Mouse (Mus musculus) embryonic fibroblast, embryonic 13.5 days (primary cell): ENCODE measurements at regions not wholly inside any gene's neighbourhood (a gene's known extent, or its start where the extent isn't known, plus 50 kb on each side); places are given as distances from the start of the nearest gene placed in this dataset.

Experiments
- H3K27ac ChIP-seq: 2 replicates; pipeline ENCODE4 v1.5.1; 2012; ENCODE audit warnings: low read length, control low read depth, inconsistent platforms; ENCODE audit not compliant: insufficient read depth
- H3K4me1 ChIP-seq: 2 replicates; pipeline ENCODE4 v1.6.1; 2011; ENCODE audit warnings: low read length; ENCODE audit not compliant: control insufficient read depth, insufficient read depth
- H3K4me3 ChIP-seq: 2 replicates; pipeline ENCODE4 v1.5.1; 2011; ENCODE audit warnings: mild to moderate bottlenecking, control low read depth, low read length; ENCODE audit not compliant: insufficient read depth
- CTCF ChIP-seq: IDR thresholded peaks from 2 replicates; pipeline ENCODE4 v1.5.1; 2011; ENCODE audit warnings: mild to moderate bottlenecking, control low read depth, low read length, moderate library complexity, borderline replicate concordance; ENCODE audit not compliant: insufficient read depth
- POLR2A ChIP-seq: IDR thresholded peaks from 2 replicates; pipeline ENCODE4 v1.6.1; 2011; ENCODE audit warnings: low read depth, mild to moderate bottlenecking, control low read depth, low read length, moderate library complexity

GRCm38 (mm10) chr13:5987491-5987890 is 126.2 kb downstream of the Klf6 start:
- Histone ChIP-seq H3K4me1 (no peaks in the 10 kb centered on the region), H3K4me3 (no peak overlapping the region), H3K27ac (no peak overlapping the region)
- TF ChIP-seq CTCF (no peak), POLR2A (no peak)

- no peaks in the 10 kb centered on the region for H3K4me1 ChIP-seq
- TF ChIP-seq POLR2A (no peak), CTCF (no peak)
- no peak overlapping the region for H3K4me3 ChIP-seq
- H3K27ac ChIP-seq = no peak overlapping the region
These were observed 127.1 kb downstream of the Klf6 start for GRCm38 (mm10) chr13:5988407-5988806.

DNA sequence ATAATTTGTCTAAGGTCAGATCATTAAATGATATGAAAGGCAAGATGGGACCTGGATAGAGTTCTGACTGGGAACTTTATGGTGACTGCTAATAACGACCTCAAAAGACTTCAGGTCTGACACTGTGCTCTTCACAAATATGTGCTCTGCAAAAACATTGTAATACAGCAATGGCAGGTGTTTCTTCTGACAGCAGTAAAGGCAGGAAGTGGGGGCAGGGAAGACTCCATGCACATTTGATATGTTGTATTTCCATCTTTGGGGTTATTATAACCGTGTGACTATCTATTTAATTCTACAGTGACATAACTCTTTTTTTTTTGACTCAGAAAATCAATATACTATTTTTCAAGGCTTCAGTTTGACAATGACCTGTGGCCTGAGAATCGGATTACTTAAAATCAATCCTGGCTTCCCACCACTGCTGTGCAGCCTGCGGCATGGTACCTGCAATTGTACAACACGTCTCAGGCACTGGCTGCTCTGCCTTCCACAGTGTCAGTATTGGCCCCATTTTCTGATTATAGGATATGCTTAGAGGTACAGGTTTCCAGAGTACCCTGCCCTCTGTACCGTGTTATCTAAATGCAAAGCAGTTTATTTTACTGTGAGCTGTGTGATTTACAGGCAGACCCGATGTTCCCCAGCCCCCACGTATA is 139.4 kb downstream of the Klf6 start:
- no peak for TF ChIP-seq POLR2A
- TF ChIP-seq CTCF = no peak
- no peak overlapping the region for H3K27ac ChIP-seq
- no peaks in the 10 kb centered on the region for H3K4me1 ChIP-seq
- H3K4me3 ChIP-seq = no peak overlapping the region

- H3K27ac ChIP-seq = no peak overlapping the region
- TF ChIP-seq CTCF = no peak
- TF ChIP-seq POLR2A = no peak
- H3K4me3 ChIP-seq = no peak overlapping the region
- no peaks in the 10 kb centered on the region for H3K4me1 ChIP-seq
These were observed 139.9 kb downstream of the Klf6 start for GRCm38 (mm10) chr13:6001218-6001564.

DNA sequence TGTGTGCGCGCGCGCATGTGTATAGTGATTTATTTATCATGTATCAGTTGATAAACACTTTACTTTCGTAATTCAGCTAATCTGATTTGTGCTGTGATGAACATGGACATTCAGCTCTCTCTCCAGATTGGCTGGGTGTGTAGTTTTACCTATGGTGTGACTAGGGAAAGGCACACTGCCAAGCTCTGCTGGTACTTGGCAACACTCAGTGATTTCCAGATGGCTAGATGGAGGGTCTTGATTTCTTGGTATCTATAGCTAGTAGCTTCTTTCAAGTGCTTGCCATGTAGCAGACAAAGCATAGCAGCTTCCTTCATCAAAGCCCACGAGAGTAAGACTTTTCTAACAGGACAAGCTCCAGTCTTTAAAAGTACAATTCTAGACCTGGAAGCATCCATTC is 144.6 kb downstream of the Klf6 start:
- no peak overlapping the region for H3K4me3 ChIP-seq
- peaks cover 4% of the 10 kb centered on the region for H3K4me1 ChIP-seq
- H3K27ac ChIP-seq = no peak overlapping the region
- TF ChIP-seq POLR2A = no peak
- no peak for TF ChIP-seq CTCF

DNA sequence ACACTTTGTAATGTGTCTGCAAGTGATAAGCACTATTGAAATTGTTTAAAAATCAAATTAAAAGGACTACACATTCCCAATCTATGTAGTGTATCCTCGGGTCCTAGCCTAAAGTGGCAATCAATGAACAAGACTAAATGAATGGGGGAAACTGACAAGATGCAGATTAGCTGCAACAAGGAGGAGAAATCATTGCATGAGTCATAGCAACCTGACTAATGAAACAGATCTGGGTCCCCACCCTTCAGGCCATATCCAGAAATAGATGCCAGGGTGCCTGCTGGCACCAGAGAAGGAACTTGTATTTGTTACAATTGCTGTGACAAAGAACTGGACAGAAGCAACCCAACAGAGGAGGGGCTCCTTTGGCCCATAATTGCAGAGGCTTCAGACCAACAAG is 148.4 kb downstream of the Klf6 start:
- Histone ChIP-seq H3K27ac (no peak overlapping the region), H3K4me1 (peaks cover 4% of the 10 kb centered on the region), H3K4me3 (no peak overlapping the region)
- TF ChIP-seq CTCF (no peak), POLR2A (no peak)

GRCm38 (mm10) chr13:6027207-6027606 is 165.9 kb downstream of the Klf6 start:
- Histone ChIP-seq H3K27ac (peak overlapping the region; percentile 85), H3K4me3 (no peak overlapping the region), H3K4me1 (peaks cover 17% of the 10 kb centered on the region)
- no peak for TF ChIP-seq POLR2A
- no peak for TF ChIP-seq CTCF

DNA sequence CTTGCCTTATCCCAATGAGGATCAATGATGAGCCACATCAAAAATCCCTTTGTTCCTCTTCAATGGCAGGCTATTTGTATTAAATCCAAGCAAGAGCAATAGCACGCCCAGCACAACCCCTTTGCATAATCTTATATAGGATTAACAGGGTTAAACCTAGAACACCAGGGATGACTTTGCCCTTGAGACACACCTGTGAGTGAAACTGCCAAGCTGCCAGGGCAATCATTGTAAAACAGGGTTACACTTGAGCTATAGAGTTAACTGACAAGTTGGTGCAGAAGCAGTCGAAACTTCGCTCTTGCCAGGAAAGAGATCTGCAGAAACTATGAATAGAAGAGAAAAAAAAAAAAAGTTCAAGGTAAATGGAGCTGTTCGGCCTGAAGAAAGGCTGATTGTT is 167.6 kb downstream of the Klf6 start:
- Histone ChIP-seq H3K27ac (peak overlapping the region; percentile 84), H3K4me3 (no peak overlapping the region), H3K4me1 (peaks cover 15% of the 10 kb centered on the region)
- TF ChIP-seq CTCF (no peak), POLR2A (no peak)

- H3K27ac ChIP-seq = peak overlapping the region; percentile 92
- no peak for TF ChIP-seq CTCF
- H3K4me3 ChIP-seq = no peak overlapping the region
- peaks cover 15% of the 10 kb centered on the region for H3K4me1 ChIP-seq
These were observed 168.2 kb downstream of the Klf6 start for GRCm38 (mm10) chr13:6029461-6029860.

DNA sequence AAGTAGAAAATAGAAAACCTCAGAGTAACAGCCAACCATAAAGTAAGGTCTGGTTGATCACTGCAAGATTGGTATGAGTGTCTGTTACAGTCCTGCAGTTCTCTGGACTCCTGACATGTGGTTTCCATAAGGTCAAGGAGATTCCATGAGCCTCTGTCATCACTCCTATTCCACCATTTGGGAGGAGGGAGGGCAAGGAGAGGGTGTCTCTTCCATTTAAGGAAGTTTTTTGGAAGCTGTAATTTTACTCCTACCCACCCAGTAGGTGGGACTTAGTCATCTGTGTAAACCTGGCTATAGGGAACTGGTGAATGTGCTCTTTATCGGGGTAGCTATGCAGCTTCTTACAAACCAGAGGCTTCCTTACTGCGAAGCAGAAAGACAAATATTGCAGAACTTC is 168.8 kb downstream of the Klf6 start:
- Histone ChIP-seq H3K4me3 (no peak overlapping the region), H3K27ac (peak overlapping the region; percentile 92), H3K4me1 (peaks cover 15% of the 10 kb centered on the region)
- TF ChIP-seq POLR2A (no peak), CTCF (no peak)

DNA sequence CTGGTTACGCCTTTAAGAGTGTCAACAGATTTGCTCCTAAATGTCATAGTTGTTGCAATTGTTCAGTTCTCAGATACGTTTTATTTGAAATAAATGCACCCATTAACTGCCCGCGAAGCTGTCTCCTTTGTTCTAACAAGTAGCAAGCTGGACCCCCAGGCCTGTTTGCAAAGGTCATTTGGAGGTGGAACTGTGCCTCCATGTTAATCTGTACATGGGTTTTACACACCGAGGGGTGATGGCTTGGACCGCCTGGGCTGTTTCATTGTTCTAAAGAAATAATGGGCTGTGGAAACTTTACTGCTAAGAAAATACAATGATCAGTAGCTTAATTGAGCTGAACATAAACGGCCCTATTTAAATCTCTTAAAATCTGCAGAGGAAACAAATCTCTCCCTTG is 178.8 kb downstream of the Klf6 start:
- Histone ChIP-seq H3K4me1 (0 out of 2 replicates have a peak, but pooled peaks cover 4% of the 10 kb centered on the region), H3K4me3 (no peak overlapping the region), H3K27ac (no peak overlapping the region)
- TF ChIP-seq POLR2A = no peak
- TF ChIP-seq CTCF = no peak
